Mouse (Mus musculus): ENCODE results near the gene Metap1d. TPM values are rescaled to one million over a fixed set of nuclear protein-coding genes. Genes with fewer than 3 reads are reported as not detected.

Metap1d gene
- polyA plus RNA-seq (2015; fragmentation: Nextera tagmentation; extraction: Ambion mirVana) = 35.7 and 36.7 TPM in 2 replicates

DNA sequence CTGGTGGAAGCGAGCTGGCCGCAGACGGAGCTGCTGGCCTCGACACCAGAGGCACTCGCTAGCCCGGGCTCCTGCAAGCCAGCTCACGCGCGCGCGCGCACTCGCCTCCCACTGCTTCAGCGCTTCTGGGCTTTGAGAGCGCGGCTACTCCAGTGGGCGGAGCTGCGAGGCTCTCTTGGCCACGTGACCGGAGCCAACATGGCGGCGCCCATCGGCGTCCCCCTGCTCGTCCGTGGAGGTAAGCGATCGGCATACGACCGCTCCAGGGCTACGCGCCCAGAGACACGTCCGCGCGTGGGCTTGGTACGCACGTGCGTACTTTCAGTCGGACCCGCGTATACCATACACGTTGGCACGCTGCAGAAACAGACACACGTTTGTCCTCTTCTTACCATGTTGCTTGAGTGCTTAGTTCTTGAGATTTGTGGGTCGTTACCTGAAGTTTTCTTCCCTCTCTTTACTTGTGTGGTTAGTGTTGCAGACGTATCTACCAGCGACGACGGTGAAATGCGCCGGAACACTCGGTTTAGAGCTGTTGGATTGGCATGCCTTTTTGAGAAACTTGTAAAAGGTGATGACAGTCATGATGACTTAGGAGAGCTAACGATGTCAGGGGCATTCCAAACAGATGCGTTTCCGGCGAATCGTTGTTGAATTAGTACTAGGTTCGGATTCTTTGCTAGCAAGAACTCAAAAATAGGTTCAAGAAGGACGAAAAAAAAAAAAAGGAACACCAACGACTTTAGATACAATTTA lies at the start of gene Metap1d:
TSS of gene Metap1d (plus strand) at position 116 of the 756 bp plus-strand sequence.
- 0 out of 2 replicates have a peak, but pooled peaks cover 3% of the 10 kb centered on the region for H3K27me3 ChIP-seq (replicated peaks)
- H3K27ac ChIP-seq = peak within 1 kb of the TSS; percentile 74
- H3K9ac ChIP-seq = peak within 1 kb of the TSS; percentile 52
- no peaks in the 10 kb centered on the region for H3K36me3 ChIP-seq (replicated peaks)
- ATAC-seq (replicated peaks) = peak; percentile 97
- peak within 1 kb of the TSS; percentile 88 for H3K4me2 ChIP-seq
- under 1% methylated on average over 61 of the region's 61 CpGs for WGBS
- no peaks in the 10 kb centered on the region for H3K9me3 ChIP-seq
- peaks cover 8% of the 10 kb centered on the region; the same call in 1 of the 2 replicates for H3K4me1 ChIP-seq
- H3K4me3 ChIP-seq = peak within 1 kb of the TSS; percentile 71

DNA sequence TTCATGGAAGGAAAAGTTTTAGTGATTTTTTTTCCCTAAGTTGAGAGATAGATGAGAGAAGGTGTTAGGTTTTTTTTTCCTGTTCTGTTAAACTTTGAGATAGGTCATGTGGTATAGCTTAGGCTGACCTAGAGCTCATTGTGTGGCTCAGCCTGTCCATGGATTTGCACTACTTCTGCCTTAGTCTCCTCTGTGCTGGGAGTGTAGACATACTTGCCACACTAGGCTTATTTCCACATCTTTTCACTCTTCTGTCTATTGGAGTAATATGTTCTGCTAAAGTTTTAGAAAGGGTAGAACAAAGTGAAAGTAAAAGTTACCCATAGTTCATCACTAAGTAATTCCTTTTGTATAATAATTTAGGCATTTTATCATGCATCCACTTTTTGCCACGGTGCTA lies 47.5 kb upstream of the Metap1d start:
- no peak overlapping the region for H3K4me3 ChIP-seq
- H3K27ac ChIP-seq = no peak overlapping the region
- WGBS = 92% methylated on average over 1 of the region's 1 CpGs
- H3K36me3 ChIP-seq (replicated peaks) = no peaks in the 10 kb centered on the region
- H3K4me2 ChIP-seq = no peak overlapping the region
- no peaks in the 10 kb centered on the region for H3K27me3 ChIP-seq (replicated peaks)
- no peak overlapping the region for H3K9ac ChIP-seq
- no peak for ATAC-seq (replicated peaks)
- no peaks in the 10 kb centered on the region for H3K4me1 ChIP-seq
- H3K9me3 ChIP-seq = no peaks in the 10 kb centered on the region

DNA sequence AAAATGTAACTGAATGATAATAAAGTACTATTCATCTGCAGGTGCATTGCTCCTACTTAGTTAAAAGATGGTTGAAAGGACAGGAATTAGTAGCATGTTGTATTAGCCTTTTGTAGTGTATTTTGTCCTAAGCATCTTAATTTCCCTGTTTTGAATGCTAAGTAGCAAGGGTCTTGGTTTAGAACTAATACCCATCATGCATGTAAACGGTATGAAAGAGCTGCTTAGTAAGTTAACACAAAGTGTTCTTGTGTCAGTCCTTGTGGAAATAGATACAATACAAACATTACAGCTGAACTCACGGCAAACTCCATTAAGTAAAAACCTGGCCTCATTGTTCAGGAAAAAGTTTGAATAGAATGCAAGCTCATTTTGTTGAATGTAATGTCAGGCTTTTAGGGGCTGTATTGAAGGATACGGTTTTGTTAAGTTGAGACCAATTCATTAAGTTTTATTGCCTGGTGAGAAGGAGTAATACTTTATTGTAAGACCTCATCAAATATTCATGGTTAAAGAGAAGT lies 34.3 kb upstream of the Metap1d start:
- no peaks in the 10 kb centered on the region for H3K4me1 ChIP-seq
- no peaks in the 10 kb centered on the region for H3K9me3 ChIP-seq
- H3K36me3 ChIP-seq (replicated peaks) = no peaks in the 10 kb centered on the region
- ATAC-seq (replicated peaks) = no peak
- H3K27me3 ChIP-seq (replicated peaks) = no peaks in the 10 kb centered on the region
- no peak overlapping the region for H3K4me2 ChIP-seq
- 22% methylated on average over 3 of the region's 3 CpGs for WGBS
- no peak overlapping the region for H3K9ac ChIP-seq
- no peak overlapping the region for H3K4me3 ChIP-seq
- H3K27ac ChIP-seq = no peak overlapping the region

DNA sequence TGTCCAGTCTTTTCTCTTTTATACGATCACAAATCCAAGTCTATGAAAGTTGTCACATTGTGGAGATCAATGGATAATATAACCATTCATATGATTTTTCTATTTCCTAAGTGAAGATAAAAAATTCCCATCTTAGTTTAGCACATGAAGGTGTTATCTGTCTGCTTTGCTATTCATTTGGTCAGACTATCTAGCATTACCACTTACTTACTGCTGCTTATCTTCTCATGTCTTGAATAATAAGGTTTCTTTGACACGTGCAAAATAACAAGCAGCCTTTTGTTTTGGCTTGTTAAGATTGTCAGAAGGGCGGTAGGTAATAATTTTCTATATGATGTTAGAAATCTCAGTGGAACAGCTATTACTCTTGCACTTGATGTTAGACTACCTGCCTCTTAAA lies 33.7 kb upstream of the Metap1d start:
- H3K9ac ChIP-seq = no peak overlapping the region
- no peak for ATAC-seq (replicated peaks)
- no peaks in the 10 kb centered on the region for H3K4me1 ChIP-seq
- no peak overlapping the region for H3K27ac ChIP-seq
- H3K27me3 ChIP-seq (replicated peaks) = no peaks in the 10 kb centered on the region
- H3K4me3 ChIP-seq = no peak overlapping the region
- H3K4me2 ChIP-seq = no peak overlapping the region
- 60% methylated on average over 3 of the region's 3 CpGs for WGBS
- no peaks in the 10 kb centered on the region for H3K36me3 ChIP-seq (replicated peaks)
- H3K9me3 ChIP-seq = no peaks in the 10 kb centered on the region

DNA sequence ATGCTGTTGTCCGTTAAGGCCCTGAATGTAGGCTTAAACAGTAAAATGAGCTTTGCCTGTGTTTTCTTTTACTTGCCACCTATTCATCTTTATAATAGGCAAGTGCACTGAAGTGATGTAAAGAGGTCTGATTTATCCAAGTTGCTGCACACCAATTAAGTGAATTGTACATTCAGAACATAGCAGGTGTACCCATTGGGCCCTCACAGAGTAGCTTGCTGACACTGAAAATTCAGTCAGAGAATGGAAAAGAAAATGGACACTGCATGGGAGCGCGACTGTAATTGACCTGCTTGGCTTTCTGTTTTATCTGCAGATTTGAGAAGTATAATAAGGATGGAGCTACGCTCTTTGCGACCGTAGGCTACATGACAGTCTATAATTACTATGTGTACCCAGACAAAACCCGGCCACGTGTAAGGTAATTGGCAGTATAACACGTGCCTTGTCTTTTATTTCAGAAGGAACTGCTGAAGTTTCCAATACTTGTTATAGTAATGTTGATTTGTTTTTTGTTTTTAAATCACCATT lies 32.1 kb upstream of the Metap1d start:
- H3K4me2 ChIP-seq = no peak overlapping the region
- WGBS = 78% methylated on average over 9 of the region's 9 CpGs
- no peaks in the 10 kb centered on the region for H3K27me3 ChIP-seq (replicated peaks)
- H3K27ac ChIP-seq = no peak overlapping the region
- no peaks in the 10 kb centered on the region for H3K9me3 ChIP-seq
- H3K4me1 ChIP-seq = no peaks in the 10 kb centered on the region
- no peak for ATAC-seq (replicated peaks)
- no peak overlapping the region for H3K9ac ChIP-seq
- H3K36me3 ChIP-seq (replicated peaks) = 0 out of 2 replicates have a peak, but pooled peaks cover 2% of the 10 kb centered on the region
- no peak overlapping the region for H3K4me3 ChIP-seq

DNA sequence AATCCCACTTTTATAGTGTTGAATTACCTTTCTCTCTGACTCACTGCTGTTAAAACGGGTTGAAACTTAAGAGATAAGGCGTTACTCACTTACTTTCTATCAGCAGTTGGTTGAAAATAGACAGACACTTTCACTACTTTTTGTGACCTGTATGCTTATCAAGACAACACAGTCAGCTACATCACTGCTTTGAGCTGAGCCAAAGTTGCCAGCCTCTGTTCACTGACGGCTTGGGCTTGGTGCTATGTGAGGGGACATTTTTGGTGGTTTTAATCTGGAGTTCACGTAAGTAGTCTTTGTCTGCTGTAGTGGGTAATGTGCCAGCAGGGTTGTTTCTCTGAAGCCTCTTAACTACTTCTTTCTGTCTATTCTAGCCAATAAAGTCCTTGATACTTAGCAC lies 28.5 kb upstream of the Metap1d start:
- Histone ChIP-seq H3K27ac (no peak overlapping the region), H3K4me1 (no peaks in the 10 kb centered on the region), H3K4me3 (no peak overlapping the region), H3K9ac (no peak overlapping the region), H3K27me3 (replicated peaks) (no peaks in the 10 kb centered on the region), H3K4me2 (no peak overlapping the region), H3K36me3 (replicated peaks) (0 out of 2 replicates have a peak, but pooled peaks cover 2% of the 10 kb centered on the region), H3K9me3 (no peaks in the 10 kb centered on the region)
- WGBS = 82% methylated on average over 4 of the region's 4 CpGs
- ATAC-seq (replicated peaks) = no peak

DNA sequence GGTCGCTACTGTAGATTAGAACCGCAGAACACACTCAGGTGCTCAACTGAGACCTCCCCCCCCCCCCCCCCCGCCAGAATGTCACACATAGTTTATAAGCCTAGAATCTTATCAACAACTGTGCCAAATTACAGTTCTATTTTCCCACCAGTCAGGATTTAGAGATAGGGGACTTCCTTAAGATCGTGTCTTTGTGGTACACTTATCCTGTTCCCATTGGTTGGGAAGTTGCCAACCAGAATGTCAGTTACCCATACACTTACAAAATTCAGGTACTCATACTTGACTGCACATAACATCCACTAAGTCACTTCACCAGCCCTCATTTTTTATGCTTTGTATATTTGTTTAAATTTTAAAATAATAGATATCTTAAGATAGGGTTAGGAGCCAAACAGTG lies 17.6 kb upstream of the Metap1d start:
- Histone ChIP-seq H3K36me3 (replicated peaks) (no peaks in the 10 kb centered on the region), H3K4me1 (no peaks in the 10 kb centered on the region), H3K9me3 (no peaks in the 10 kb centered on the region), H3K27me3 (replicated peaks) (no peaks in the 10 kb centered on the region), H3K9ac (no peak overlapping the region), H3K27ac (no peak overlapping the region), H3K4me2 (no peak overlapping the region), H3K4me3 (no peak overlapping the region)
- no peak for ATAC-seq (replicated peaks)
- 80% methylated on average over 4 of the region's 4 CpGs for WGBS

DNA sequence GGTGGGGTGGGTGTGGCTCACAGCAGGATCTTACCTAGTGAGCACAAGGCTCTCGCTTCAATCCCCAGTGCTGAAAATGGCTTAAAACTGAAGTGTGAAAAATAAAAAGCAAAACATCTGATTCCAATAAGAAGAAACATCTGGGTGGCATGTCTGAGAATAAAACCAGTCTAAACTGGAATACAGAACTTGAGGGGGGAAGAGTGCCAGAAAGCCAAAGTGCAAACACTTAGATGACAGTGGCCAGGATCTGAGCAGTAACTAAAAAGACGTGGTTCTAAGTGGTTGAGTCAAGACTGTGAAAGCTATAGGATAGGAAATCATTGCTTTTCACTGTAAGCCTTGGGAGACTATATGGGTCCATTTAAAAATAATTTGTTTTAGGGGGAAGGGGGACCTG lies 9.7 kb upstream of the Metap1d start:
- no peak for ATAC-seq (replicated peaks)
- no peak overlapping the region for H3K9ac ChIP-seq
- no peaks in the 10 kb centered on the region for H3K9me3 ChIP-seq
- no peak overlapping the region for H3K27ac ChIP-seq
- H3K4me2 ChIP-seq = no peak overlapping the region
- 40% methylated on average over 2 of the region's 2 CpGs for whole genome bisulfite sequencing
- no peak overlapping the region for H3K4me3 ChIP-seq
- H3K4me1 ChIP-seq = peaks cover 7% of the 10 kb centered on the region
- peaks cover 4% of the 10 kb centered on the region; the same call in 1 of the 2 replicates for H3K36me3 ChIP-seq (replicated peaks)
- no peaks in the 10 kb centered on the region for H3K27me3 ChIP-seq (replicated peaks)

DNA sequence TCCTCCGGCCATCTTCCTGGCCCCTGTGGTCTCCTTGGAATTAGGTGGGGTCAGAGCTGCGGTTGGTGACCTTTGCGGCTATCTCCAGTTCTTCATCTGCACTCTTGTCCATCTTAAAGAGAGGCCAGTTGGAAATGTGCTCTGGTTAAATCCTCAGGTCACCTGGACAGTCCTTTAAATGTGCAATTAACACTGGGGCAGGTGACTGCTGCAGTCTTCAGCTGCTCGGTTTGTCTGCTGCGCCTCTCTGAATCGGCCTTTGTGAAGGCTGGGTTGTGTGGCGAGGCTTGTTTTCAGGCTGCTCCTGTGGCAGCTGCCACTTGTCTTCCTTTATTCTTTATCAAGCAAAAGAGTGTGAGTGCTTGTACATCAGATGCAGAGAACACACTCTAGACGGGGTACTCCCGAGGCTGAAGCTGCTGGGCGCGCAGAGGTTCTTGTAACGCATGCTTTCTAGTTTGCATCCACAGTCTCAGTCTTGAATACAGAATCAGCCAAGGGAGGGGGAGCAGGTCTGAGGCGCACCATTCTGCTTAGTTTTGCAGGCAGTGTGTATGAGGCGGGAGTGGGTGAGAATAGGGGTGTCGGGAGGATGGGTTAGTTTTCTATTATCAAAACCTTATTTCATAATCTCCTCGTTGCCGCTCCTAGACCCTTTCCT lies 7.4 kb upstream of the Metap1d start:
- no peak for ATAC-seq (replicated peaks)
- Histone ChIP-seq H3K4me2 (peak overlapping the region; percentile 34), H3K4me3 (0 out of 2 replicates have a peak overlapping the region, but pooled peaks have one; percentile 7), H3K27ac (no peak overlapping the region), H3K27me3 (replicated peaks) (no peaks in the 10 kb centered on the region), H3K9ac (no peak overlapping the region), H3K9me3 (no peaks in the 10 kb centered on the region), H3K36me3 (replicated peaks) (peaks cover 4% of the 10 kb centered on the region; the same call in 1 of the 2 replicates), H3K4me1 (peaks cover 7% of the 10 kb centered on the region)
- 23% methylated on average over 17 of the region's 17 CpGs for WGBS

DNA sequence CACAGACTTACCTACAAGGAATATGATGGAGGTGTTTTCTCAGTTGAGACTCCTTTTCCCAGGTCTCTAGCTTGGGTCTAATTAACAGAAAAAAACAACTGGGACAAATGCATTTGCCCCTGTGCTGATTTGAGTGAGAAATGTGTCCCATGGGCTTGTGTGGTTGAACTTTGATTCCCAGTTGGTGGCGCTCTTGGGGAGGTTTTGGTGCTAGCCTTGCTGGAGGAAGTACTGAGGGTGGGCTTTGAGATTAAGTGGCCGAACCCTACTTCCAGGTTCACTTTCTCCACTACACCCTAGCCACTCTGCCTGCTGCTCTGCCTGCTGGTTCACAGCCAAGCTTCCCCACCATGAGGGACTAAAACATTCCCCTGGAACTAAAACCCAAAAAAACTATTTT lies 3.5 kb upstream of the Metap1d start:
- no peak overlapping the region for H3K27ac ChIP-seq
- peaks cover 15% of the 10 kb centered on the region for H3K4me1 ChIP-seq
- no peak overlapping the region for H3K4me3 ChIP-seq
- no peak overlapping the region for H3K4me2 ChIP-seq
- H3K36me3 ChIP-seq (replicated peaks) = no peaks in the 10 kb centered on the region
- no peak overlapping the region for H3K9ac ChIP-seq
- 0 out of 2 replicates have a peak, but pooled peaks cover 3% of the 10 kb centered on the region for H3K27me3 ChIP-seq (replicated peaks)
- no peak for ATAC-seq (replicated peaks)
- WGBS = 15% methylated on average over 2 of the region's 2 CpGs
- H3K9me3 ChIP-seq = no peaks in the 10 kb centered on the region

DNA sequence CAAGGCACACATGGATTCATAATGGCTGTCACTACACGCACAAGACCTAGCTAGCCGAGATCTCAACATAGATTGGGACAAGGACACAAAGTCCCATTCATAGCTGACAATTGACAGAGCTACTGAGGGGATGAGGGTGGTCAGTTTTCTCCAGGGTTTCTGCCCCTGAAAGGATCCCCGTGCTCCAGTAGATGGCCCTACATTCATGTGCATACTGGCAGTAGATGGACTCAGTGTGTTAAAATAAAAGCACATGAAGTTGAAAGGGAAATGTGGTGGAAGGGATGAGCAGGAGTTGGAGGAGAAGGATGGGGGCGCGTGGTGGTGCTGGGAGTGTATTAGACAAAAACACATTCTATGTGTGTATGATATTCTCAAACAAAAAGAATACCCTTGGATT lies 1.3 kb upstream of the Metap1d start:
- H3K4me1 ChIP-seq = peaks cover 8% of the 10 kb centered on the region; the same call in 1 of the 2 replicates
- no peak overlapping the region for H3K27ac ChIP-seq
- H3K9me3 ChIP-seq = no peaks in the 10 kb centered on the region
- H3K9ac ChIP-seq = no peak overlapping the region
- no peak for ATAC-seq (replicated peaks)
- no peak overlapping the region for H3K4me2 ChIP-seq
- no peak overlapping the region for H3K4me3 ChIP-seq
- H3K27me3 ChIP-seq (replicated peaks) = 0 out of 2 replicates have a peak, but pooled peaks cover 3% of the 10 kb centered on the region
- WGBS = 64% methylated on average over 5 of the region's 5 CpGs
- H3K36me3 ChIP-seq (replicated peaks) = no peaks in the 10 kb centered on the region

DNA sequence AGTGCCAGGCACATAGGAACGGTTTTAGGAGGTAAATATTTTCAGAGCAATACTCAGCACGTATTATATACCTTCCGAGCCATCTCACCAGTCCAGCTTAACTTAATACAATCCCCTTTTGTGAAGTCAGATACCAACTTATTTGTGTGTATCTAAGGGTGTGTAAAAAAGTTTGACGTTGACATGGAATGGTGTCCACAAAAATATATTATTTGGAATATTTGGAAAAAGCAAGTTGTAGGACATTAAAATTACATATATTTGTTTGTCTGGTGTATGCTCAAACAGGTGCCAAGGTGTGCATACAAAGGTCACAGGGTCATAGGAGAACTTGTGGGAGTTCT lies 813 bp downstream of the Metap1d start:
- Histone ChIP-seq H3K9ac (peak overlapping the region; percentile 52; the same call in 1 of the 2 replicates), H3K27ac (no peak overlapping the region), H3K36me3 (replicated peaks) (no peaks in the 10 kb centered on the region), H3K9me3 (no peaks in the 10 kb centered on the region), H3K4me2 (peak overlapping the region; percentile 88), H3K4me3 (peak overlapping the region; percentile 71), H3K4me1 (peaks cover 8% of the 10 kb centered on the region; the same call in 1 of the 2 replicates), H3K27me3 (replicated peaks) (0 out of 2 replicates have a peak, but pooled peaks cover 3% of the 10 kb centered on the region)
- no peak for ATAC-seq (replicated peaks)
- WGBS = 45% methylated on average over 4 of the region's 4 CpGs
